17 mouse cellular contexts compared by ENCODE assay signal in genomic region chr10:84963126-84963525, GRCm38 (mm10). TPM values are rescaled to one million over a fixed set of nuclear protein-coding genes. Genes with fewer than 3 reads are reported as not detected.
DNase-seq lines count a peak whose midpoint lies in the region; ATAC-seq and TF ChIP-seq lines count a peak whose summit lies in the region.
"Had no signal": no experiment of that assay in that cellular context is flagged by ENCODE, and none has a peak within 500 bp of the region (broad histone marks: within the 10 kb centered on the region; RNA-seq: fewer than 3 reads in every experiment).

No protein-coding gene starts in this region.

- no peaks in the 10 kb centered on the region for H3K27me3 ChIP-seq in forebrain, embryonic 13.5 days
- H3K27me3 ChIP-seq in forebrain, postnatal 0 days (ENCODE audit: insufficient read depth, low read length), result no peaks in the 10 kb centered on the region
- H3K27me3 ChIP-seq in hindbrain, embryonic 16.5 days (replicated peaks; ENCODE audit: control insufficient read depth, insufficient read depth, low read length), result no peaks in the 10 kb centered on the region
- H3K27me3 ChIP-seq in hindbrain, embryonic 14.5 days (ENCODE audit: control insufficient read depth, insufficient read depth, low read length), result no peaks in the 10 kb centered on the region
- H3K27me3 ChIP-seq in hindbrain, postnatal 0 days (ENCODE audit: insufficient read depth, low read length), result no peaks in the 10 kb centered on the region
- H3K27me3 ChIP-seq: heart, embryonic 13.5 days; intestine, embryonic 15.5 days; kidney, embryonic 15.5 days; megakaryocyte, embryonic 14.5 days had no signal

- peak overlapping the region; percentile 20; the same call in 1 of the 2 replicates for H3K27ac ChIP-seq in forebrain, embryonic 13.5 days
- H3K27ac ChIP-seq in forebrain, postnatal 0 days (ENCODE audit: low read depth, low read length), result no peak overlapping the region
- peak overlapping the region; percentile 27; the same call in 1 of the 2 replicates for H3K27ac ChIP-seq in hindbrain, embryonic 16.5 days (ENCODE audit: low read depth, low read length)
- H3K27ac ChIP-seq in hindbrain, embryonic 14.5 days, result no peak overlapping the region
- H3K27ac ChIP-seq in bone marrow macrophage, adult 2 months (ENCODE audit: insufficient read depth, low read depth, low read length), result 0 out of 2 replicates have a peak overlapping the region, but pooled peaks have one; percentile 11
- H3K27ac ChIP-seq in hindbrain, postnatal 0 days, result peak overlapping the region; percentile 28; the same call in 1 of the 2 replicates
- H3K27ac ChIP-seq: heart, embryonic 13.5 days; intestine, embryonic 15.5 days; kidney, embryonic 15.5 days had no signal

- ATAC-seq in forebrain, embryonic 13.5 days, result peak; percentile 50; the same call in 1 of the 2 replicates
- no peak; the same call in 1 of the 2 replicates for ATAC-seq in forebrain, postnatal 0 days
- ATAC-seq in hindbrain, embryonic 16.5 days, result no peak
- ATAC-seq in hindbrain, embryonic 14.5 days (ENCODE audit: low FRiP score), result no peak
- no peak for ATAC-seq in hindbrain, postnatal 0 days
- ATAC-seq: intestine, embryonic 15.5 days; liver, postnatal 0 days had no signal

- no peak overlapping the region for H3K9ac ChIP-seq in forebrain, embryonic 13.5 days
- H3K9ac ChIP-seq in forebrain, postnatal 0 days, result no peak overlapping the region
- no peak overlapping the region for H3K9ac ChIP-seq in hindbrain, embryonic 16.5 days (ENCODE audit: low read depth, low read length)
- no peak overlapping the region for H3K9ac ChIP-seq in hindbrain, embryonic 14.5 days
- H3K9ac ChIP-seq in hindbrain, postnatal 0 days (replicated peaks; ENCODE audit: low read length), result no peak overlapping the region
- H3K9ac ChIP-seq: heart, embryonic 13.5 days; intestine, embryonic 15.5 days; kidney, embryonic 15.5 days; liver, postnatal 0 days had no signal

- no peaks in the 10 kb centered on the region for H3K9me3 ChIP-seq in forebrain, embryonic 13.5 days (replicated peaks)
- no peaks in the 10 kb centered on the region for H3K9me3 ChIP-seq in forebrain, postnatal 0 days (ENCODE audit: low read length)
- H3K9me3 ChIP-seq in hindbrain, embryonic 16.5 days (ENCODE audit: control insufficient read depth, low read length), result no peaks in the 10 kb centered on the region
- no peaks in the 10 kb centered on the region for H3K9me3 ChIP-seq in hindbrain, embryonic 14.5 days (ENCODE audit: control insufficient read depth, low read length)
- no peaks in the 10 kb centered on the region for H3K9me3 ChIP-seq in hindbrain, postnatal 0 days (ENCODE audit: low read length)
- H3K9me3 ChIP-seq: heart, embryonic 13.5 days; intestine, embryonic 15.5 days; kidney, embryonic 15.5 days; megakaryocyte, embryonic 14.5 days had no signal

- 88% methylated on average over 5 of the region's 5 CpGs for WGBS in forebrain, embryonic 13.5 days
- WGBS in forebrain, postnatal 0 days, result 78% methylated on average over 5 of the region's 5 CpGs
- 77% methylated on average over 5 of the region's 5 CpGs for WGBS in hindbrain, embryonic 16.5 days
- WGBS in hindbrain, embryonic 14.5 days, result 80% methylated on average over 5 of the region's 5 CpGs
- WGBS in hindbrain, postnatal 0 days, result 74% methylated on average over 5 of the region's 5 CpGs

- no peak overlapping the region for H3K4me3 ChIP-seq in forebrain, embryonic 13.5 days
- no peak overlapping the region for H3K4me3 ChIP-seq in forebrain, postnatal 0 days (ENCODE audit: low read depth, low read length)
- no peak overlapping the region for H3K4me3 ChIP-seq in hindbrain, embryonic 16.5 days (ENCODE audit: low read length)
- H3K4me3 ChIP-seq in hindbrain, embryonic 14.5 days (replicated peaks; ENCODE audit: low read length), result no peak overlapping the region
- H3K4me3 ChIP-seq in bone marrow macrophage, adult 2 months (ENCODE audit: insufficient read depth, low read length), result no peak overlapping the region
- H3K4me3 ChIP-seq in hindbrain, postnatal 0 days (ENCODE audit: low read length), result no peak overlapping the region
- H3K4me3 ChIP-seq: heart, embryonic 13.5 days; intestine, embryonic 15.5 days; kidney, embryonic 15.5 days; megakaryocyte, embryonic 14.5 days; myocyte had no signal

- no peak for DNase-seq in forebrain, postnatal 0 days
- DNase-seq in hindbrain, embryonic 14.5 days (ENCODE audit: low spot score), result no peak
- DNase-seq in hindbrain, postnatal 0 days (ENCODE audit: low spot score), result no peak
- no peak for DNase-seq in frontal cortex, postnatal 10 days (ENCODE audit: low spot score in 2 of 2)
- DNase-seq: embryo, embryonic 11 days; heart, postnatal 36 days; liver; liver, postnatal 0 days; thymus, adult 18-20 months had no signal

- no peak for TF ChIP-seq POLR2A in bone marrow macrophage, adult 2 months (IDR thresholded peaks at IDR 0.05; ENCODE audit: borderline replicate concordance, low read depth, low read length)

- peaks cover 2% of the 10 kb centered on the region for H3K36me3 ChIP-seq in forebrain, embryonic 13.5 days (ENCODE audit: poor library complexity, severe bottlenecking)
- H3K36me3 ChIP-seq in forebrain, postnatal 0 days (ENCODE audit: insufficient read depth), result peaks cover 10% of the 10 kb centered on the region; the same call in 1 of the 2 replicates
- H3K36me3 ChIP-seq in hindbrain, embryonic 16.5 days (ENCODE audit: control insufficient read depth, insufficient read depth, low read length), result peaks cover 6% of the 10 kb centered on the region
- H3K36me3 ChIP-seq in hindbrain, embryonic 14.5 days (replicated peaks; ENCODE audit: control insufficient read depth, insufficient read depth), result peaks cover 26% of the 10 kb centered on the region
- peaks cover 4% of the 10 kb centered on the region; the same call in 1 of the 2 replicates for H3K36me3 ChIP-seq in hindbrain, postnatal 0 days (ENCODE audit: insufficient read depth, low read length)

- H3K4me2 ChIP-seq in forebrain, embryonic 13.5 days, result no peak overlapping the region
- H3K4me2 ChIP-seq in forebrain, postnatal 0 days (ENCODE audit: low read depth), result no peak overlapping the region
- H3K4me2 ChIP-seq in hindbrain, embryonic 16.5 days (ENCODE audit: low read length), result no peak overlapping the region
- H3K4me2 ChIP-seq in hindbrain, embryonic 14.5 days (replicated peaks), result no peak overlapping the region
- H3K4me2 ChIP-seq in hindbrain, postnatal 0 days (ENCODE audit: low read depth, low read length), result no peak overlapping the region
- H3K4me2 ChIP-seq: heart, embryonic 13.5 days; intestine, embryonic 15.5 days; kidney, embryonic 15.5 days had no signal

- peaks cover 26% of the 10 kb centered on the region for H3K4me1 ChIP-seq in forebrain, embryonic 13.5 days
- 0 out of 2 replicates have a peak, but pooled peaks cover 4% of the 10 kb centered on the region for H3K4me1 ChIP-seq in forebrain, postnatal 0 days (ENCODE audit: insufficient read depth)
- peaks cover 16% of the 10 kb centered on the region for H3K4me1 ChIP-seq in hindbrain, embryonic 16.5 days (ENCODE audit: control insufficient read depth, insufficient read depth, low read depth, low read length)
- peaks cover 30% of the 10 kb centered on the region for H3K4me1 ChIP-seq in hindbrain, embryonic 14.5 days (replicated peaks; ENCODE audit: control insufficient read depth, insufficient read depth, low read length)
- H3K4me1 ChIP-seq in bone marrow macrophage, adult 2 months (ENCODE audit: control insufficient read depth, insufficient read depth, low read length), result peaks cover 21% of the 10 kb centered on the region
- peaks cover 12% of the 10 kb centered on the region; the same call in 1 of the 2 replicates for H3K4me1 ChIP-seq in hindbrain, postnatal 0 days (ENCODE audit: insufficient read depth, low read length)

- TF ChIP-seq CTCF in forebrain, postnatal 0 days (IDR thresholded peaks at IDR 0.05; ENCODE audit: low read depth), result no peak
- TF ChIP-seq CTCF in bone marrow macrophage, adult 2 months (IDR thresholded peaks at IDR 0.05; ENCODE audit: low read depth, low read length), result no peak
- no peak for TF ChIP-seq CTCF in hindbrain, postnatal 0 days (IDR thresholded peaks at IDR 0.05; ENCODE audit: low read depth)

RNA-seq across cellular contexts. Expression of gene Ric8b, which starts 45.7 kb away (rescaled TPM):
- 34.2 and 36.0 TPM in 2 replicates for polyA plus RNA-seq in forebrain, embryonic 13.5 days (2015; fragmentation: Nextera tagmentation; extraction: Ambion mirVana)
- 48.2 and 63.8 TPM in 2 replicates for total RNA-seq in forebrain, postnatal 0 days (2014; rRNA removed)
- polyA plus RNA-seq in forebrain, postnatal 0 days (2015; fragmentation: Nextera tagmentation; extraction: Ambion mirVana), result 20.2 and 31.5 TPM in 2 replicates
- polyA plus RNA-seq in hindbrain, embryonic 16.5 days (2015; fragmentation: Nextera tagmentation; extraction: Ambion mirVana), result 43.0 and 48.3 TPM in 2 replicates
- 45.6 and 49.4 TPM in 2 replicates for polyA plus RNA-seq in hindbrain, embryonic 14.5 days (2014; fragmentation: Nextera tagmentation; extraction: Ambion mirVana)
- 11.7 and 14.0 TPM in 2 replicates for polyA plus RNA-seq in bone marrow macrophage, adult 2 months (2012; ENCODE audit: insufficient read depth, insufficient read length, missing spikeins)
- total RNA-seq in hindbrain, postnatal 0 days (2014; rRNA removed), result 47.6 and 49.6 TPM in 2 replicates
- 30.6 and 33.8 TPM in 2 replicates for polyA plus RNA-seq in hindbrain, postnatal 0 days (2015; fragmentation: Nextera tagmentation; extraction: Ambion mirVana)

Comparison
In these comparisons a context has a peak if more than half of its experiments do, and no peak if none do; other contexts are left out.
1. H3K27ac ChIP-seq: peak in forebrain, embryonic 13.5 days (single experiment), hindbrain, embryonic 16.5 days (single experiment), bone marrow macrophage, adult 2 months (single experiment) and hindbrain, postnatal 0 days (single experiment); none in forebrain, postnatal 0 days (single experiment) and hindbrain, embryonic 14.5 days (single experiment).